Mouse (Mus musculus): ENCODE measurements around the gene Cdca4.
"Not testable (repeated sequence)": the region's sequence is repeated elsewhere in the genome, so short reads cannot be mapped to it uniquely, and the experiment has no call there.

The Cdca4 gene

DNA sequence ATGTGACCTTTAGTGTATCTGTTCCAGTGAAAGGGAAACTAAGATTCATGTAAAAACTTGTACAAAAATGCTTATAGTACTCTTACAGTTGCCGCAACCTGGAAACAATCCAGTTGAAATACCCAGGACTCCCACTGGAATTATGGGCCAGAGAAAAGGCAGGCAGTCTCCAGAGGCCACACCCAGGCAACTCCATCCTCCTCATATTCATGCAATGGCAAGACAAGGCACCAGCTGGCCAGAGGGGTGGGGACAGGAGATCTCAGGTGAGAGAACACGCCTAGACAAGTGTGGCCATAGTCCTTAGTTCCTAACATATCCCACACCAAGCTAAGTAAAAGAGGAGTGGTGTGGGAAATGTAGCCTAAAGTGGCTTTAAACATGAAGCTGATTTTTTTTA lies 6.5 kb downstream of the Cdca4 start:
- no peak for DNase-seq (ENCODE audit: low spot score)

DNA sequence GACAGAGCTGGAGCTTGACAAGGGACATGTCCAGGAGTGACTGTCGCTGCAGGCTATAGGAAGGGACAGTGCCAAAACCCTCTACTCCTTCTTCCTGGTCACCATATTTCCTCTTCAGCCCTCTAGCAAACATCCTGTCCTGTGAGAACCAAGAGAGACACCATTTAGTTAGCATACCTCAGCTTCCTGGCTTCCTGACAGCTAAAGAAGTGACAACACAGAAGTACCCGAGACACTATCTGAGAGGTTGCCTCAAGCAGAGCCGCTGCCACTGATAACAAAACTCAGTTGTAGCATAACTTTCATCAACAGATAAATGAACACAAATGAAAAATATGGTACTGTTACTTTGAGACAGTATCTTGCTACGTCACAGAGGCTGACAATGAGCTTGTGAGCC lies 7.2 kb downstream of the Cdca4 start:
- no peak for DNase-seq (ENCODE audit: low spot score)

DNA sequence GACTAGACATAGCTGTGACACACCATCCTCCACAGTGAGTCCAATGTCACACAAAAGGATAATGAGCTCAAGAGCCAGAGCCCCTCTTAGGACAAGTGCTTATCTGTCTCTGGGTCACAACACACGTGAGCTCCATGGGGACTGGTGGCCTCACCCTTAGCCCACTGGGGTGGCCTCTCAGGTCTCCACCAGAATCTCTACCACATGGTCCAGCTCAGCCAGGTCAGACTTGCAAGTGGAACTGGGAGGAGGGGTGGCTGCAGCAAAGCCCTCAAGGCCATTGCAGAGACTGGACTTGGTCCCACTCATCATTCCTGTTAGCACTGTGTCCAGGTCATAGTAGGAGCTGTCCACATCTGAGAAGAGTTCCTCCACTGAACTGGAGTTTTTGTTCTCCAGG lies 8.0 kb downstream of the Cdca4 start:
- DNase-seq (ENCODE audit: low spot score): no peak

DNA sequence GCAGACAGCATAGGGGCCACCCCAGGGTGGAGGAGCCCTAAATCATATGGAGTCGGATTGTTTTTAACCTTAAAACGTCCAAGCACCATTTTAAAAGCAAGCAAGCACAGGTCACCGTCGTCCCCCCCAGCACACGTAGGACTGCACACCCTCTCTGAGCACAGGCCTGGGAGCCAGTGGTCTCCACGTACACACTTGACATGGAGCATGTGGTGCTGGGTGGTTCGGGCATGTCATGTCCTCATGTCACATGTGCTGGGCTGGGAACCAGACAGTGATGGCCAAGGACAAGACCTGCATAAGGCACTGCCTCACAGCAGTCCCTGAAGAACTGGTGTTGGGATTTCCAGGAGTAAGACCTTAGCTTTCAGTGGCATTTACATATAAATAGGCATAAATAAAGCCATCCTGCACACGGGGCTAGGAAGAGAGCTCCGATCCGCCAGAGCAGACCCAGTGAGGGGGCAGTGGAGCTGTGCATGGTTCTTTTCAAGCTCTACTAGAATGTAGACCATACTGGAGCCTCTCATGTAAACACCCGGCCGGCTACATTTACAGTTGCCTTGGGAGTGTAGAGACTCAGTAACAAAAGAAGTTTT lies 8.7 kb downstream of the Cdca4 start:
- DNase-seq (ENCODE audit: low spot score): no peak

DNA sequence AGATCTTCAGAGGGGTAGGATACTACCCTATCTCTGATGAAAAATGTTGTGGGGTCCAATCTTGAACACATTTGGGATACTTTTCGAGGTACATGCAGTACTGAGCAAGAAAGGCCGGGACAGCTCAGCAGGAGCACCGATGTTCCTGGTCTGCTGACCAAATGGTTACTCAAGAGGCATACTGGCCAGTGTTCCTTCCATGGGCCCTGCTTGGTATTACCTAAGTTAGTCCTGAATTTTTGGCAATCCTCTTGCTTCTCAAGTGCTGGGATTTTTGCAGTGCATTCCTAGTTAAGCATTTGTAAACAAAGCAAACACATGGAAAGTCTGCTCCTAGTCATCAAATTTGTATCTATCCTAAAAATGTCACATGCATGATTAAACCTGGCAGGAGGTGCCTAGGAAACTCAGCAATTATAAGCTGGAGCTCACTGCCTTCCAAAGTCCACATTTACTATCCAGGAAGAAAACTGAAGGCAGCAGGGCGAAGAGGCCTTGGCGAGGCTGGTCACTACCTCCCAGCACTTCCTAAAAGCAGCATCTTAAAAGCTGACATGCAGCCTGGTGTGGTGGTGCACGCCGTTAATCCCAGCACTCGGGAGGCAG lies 10.1 kb downstream of the Cdca4 start:
- DNase-seq (ENCODE audit: low spot score): no peak

DNA sequence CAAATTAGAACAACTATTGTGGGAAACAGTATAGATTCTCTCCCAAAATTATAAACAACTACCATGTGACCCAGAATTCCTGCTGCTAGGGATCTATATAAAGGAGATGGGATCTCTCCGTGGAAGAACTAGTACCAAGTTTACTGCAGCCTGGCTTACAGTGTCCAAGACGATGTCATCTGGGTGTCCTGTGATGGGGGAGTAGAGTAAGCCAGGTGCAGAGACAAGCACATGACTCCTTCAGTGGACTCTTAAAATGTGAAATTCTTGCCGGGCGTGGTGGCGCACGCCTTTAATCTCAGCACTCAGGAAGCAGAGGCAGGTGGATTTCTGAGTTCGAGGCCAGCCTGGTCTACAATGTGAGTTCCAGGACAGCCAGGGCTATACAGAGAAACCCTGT lies 12.4 kb downstream of the Cdca4 start:
- DNase-seq (ENCODE audit: low spot score): not testable (repeated sequence)

DNA sequence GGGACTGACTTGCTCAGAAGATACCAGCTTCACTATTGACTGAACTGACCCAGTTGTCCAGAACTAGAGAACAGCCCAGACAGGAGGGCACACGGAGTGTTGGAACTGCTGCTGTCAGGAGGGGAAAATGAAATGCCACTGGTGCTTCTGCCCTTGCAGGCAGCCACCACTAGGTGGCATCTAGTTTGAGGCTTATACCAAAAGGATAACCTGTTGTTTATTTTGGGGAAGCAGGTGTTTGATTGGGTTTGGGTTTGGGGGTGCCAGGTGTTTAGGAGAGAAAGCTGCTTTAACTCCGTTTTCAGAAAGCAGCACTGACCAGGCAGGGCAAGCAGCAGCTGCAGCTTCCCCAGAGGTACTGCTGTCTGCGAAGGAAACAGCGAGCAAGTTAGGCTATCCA lies 12.9 kb downstream of the Cdca4 start:
- DNase-seq (ENCODE audit: low spot score): peak; percentile 67

DNA sequence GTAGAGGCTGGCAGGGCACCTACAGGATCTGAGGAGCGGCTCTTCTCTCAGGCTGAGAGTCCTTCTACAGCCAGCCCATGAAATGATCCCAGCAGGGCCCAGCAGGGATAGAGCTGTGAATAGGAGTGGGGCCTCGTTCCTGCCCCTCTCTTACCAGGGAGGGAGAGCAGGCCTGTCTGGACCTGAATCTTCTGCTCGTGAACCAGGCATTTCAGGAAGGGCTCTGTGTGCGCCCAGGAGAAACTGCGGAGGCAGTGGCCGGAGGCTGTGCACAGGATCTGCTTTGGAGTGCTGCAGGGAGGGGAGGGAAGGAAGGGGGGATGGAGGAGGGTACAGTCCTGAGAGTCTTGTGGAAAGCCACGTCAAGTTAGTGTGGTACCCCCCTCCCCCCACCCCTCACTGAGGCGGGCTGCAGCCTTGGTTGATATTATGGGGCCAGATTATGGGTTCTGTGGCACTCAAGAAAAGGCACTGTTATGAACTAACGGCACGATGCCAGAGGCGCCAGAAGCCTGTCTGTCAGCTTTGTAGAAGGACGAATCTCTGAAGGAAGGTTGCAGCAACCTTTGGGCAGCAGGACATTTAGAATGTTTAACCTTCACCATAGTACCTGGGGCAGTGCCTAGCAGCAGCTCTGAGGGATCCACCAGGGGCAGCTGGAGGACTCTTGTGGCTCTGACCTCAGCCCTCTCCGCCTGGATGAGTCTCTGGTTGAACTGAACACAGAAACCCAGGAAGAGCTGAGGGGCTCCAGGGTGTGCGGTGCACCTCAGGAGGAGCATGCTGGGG lies 14.3 kb downstream of the Cdca4 start:
- DNase-seq (ENCODE audit: low spot score): no peak

DNA sequence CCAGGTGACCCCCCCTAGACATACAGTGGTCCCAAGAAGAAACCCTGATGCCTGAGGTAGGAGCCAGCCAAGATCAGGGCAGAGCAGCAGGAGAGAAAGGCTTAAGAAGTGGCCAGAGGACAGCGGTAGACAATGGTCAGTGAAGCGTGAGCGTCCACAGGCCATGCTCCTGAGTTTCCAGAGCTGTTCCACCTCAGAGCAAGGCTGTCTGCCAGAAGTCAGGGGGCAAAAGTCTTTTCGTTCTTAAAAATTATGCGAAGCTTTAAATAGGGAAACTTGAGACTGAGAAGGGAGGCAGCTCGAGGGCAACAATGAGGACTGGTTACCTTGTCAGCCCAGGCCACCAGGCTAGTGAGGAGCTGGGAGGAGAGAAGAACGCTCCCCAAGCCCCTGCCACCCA lies 15.9 kb downstream of the Cdca4 start:
- DNase-seq (ENCODE audit: low spot score): no peak

DNA sequence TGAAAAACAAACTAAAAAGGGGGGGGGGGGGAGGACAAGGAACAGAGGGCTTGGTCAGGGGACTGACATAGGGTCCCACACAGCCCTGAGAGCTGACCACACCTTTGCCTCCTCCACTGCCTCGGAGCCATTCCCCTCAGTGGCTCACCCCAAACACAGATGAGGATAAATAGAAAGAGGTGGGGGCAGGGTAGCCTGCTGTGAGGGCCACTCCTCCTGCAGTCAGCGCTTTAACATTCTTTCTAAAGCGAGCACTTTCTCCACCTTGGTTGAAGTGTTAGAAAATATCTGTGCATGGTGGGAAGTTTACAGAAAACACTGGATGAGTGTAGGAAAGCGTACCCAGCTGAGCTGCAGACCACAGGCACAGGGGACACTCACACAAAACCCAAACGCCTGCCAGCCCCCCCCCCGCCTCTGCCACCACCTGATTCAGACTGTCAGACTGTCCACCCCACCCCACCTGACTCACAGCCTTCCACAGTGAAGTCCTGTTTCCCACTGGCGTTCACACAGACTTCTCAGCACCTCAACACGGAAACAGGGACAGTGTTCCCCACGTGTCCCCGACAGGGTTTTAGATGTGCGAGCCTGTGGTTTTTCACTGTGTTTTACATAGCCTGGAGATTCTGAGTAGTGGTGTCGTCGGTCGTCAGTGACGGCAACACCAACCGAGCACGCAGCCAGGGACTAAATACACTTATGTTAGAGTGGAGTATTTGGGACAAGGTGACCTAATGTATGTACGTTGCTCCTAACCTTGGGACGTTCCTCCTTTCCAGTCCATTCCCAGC lies 18.9 kb downstream of the Cdca4 start:
- DNase-seq (ENCODE audit: low spot score): no peak

DNA sequence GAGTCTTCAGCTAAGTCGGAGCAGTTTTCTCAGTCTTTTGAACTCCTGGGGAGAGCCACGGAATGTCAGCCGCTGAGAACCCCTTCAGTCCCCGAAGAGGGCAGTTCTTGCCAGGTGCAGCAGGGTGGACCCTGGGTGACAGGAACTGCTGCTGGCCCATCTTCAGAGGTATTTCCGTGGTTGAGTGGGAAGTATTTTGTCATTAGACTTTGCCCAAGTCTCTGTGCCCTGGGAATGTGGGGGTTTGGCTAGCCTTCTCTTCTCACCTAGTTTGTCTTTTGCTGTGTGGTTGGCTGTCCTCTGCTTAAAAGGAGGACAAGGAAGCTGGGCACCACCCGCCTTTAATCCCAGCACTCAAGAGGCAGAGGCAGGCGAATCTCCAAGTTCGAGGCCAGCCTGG lies 19.6 kb downstream of the Cdca4 start:
- DNase-seq (ENCODE audit: low spot score): no peak

DNA sequence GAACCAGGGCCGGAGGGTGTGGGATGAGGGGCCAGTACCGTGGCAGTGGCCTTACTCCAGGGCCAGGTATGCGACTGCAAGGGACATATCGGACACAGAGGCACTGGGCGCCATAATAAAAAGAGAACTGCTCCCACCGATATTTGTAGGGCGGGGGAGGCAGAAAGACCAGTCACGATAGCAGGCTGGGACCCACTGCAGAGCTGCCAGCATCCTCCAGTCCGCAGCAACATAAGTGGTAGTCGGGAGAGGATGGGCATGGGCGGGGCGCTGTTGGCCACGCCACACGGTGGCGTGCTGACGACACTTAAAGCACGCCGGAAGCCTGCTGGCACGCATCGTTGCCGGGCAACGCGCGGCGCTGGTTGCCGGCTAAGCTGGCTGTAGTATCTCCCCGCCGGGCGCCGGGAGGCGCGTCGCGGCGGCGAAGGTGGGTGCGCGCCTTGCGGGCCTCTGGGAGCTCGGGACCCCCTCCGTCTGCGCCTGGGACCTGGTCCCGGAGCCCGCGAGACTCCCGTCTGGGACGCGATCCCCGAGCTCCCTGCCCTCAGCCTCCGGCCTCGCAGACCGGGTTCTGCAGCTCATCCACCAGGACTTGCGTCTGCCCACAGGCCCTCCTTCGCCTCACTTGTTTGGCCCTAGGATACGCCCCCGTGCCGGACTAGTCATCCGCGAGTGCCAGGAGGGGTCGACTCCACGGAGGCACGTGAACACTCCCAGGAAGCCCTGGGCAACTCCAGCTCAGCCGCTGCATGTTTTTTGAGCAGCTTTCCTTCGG lies 20.4 kb downstream of the Cdca4 start, which contains the start of gene Clba1:
Clba1 (plus strand) TSS at position 351 of the 778 bp plus-strand sequence.
- peak; percentile 91 for DNase-seq (ENCODE audit: low spot score)

DNA sequence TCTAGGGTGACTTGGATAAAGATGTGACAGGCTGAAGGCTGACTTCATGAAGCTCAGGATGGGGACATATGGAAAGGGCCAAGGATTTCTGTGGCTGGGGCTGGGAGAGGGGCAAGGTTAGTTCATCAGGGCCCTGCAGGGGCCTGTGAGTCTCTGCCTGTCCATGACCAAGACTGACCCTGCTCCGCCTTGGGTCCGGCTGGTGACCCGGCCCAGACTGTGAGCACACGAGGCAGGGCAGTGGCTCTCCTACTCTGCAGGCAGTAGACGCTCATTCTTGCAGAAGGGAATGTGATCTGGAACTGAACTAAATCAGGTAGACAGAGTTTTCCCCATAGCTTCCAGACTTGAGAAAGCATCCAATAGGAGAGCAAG lies 21.0 kb downstream of the Cdca4 start:
- DNase-seq (ENCODE audit: low spot score): no peak

DNA sequence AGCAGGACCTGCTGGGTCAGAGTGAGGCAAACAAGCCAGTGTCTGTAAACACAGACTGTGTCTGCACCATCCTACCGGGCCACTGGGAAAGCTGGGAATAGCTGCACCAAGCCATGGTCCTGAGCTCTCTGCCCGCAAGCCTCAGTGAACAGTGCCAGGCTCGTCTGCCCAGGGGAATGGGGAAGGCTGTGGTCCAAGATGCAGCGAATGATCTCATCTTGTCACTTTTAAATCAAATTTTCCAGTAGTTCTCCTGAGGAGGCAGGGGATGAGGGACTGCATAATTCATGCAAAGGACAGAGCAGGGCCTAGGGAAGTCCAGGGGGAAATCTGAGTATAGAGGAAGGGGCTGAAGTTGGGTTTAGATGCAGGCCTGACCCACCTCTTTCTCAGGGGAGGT lies 21.4 kb downstream of the Cdca4 start:
- DNase-seq (ENCODE audit: low spot score): no peak

DNA sequence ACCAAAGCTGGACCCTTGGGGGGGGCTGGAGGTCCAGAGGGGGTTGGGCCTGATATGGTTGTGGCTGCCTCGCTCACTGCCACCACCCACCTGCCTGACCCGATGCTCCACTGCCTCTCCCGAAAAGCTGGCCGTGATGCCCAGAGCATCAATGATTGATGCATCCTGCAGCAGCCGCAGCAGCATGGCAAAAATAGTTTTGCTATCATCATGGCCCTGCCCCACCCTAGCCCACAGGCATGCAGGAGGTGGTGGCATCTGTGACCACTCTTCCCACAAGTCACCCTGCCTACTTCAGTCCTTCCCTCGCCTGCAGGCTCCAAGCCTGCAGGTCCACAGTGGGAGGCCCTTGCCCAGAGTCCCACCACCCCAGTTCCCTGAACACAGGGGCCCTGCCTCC lies 23.2 kb downstream of the Cdca4 start:
- no peak for DNase-seq (ENCODE audit: low spot score)

DNA sequence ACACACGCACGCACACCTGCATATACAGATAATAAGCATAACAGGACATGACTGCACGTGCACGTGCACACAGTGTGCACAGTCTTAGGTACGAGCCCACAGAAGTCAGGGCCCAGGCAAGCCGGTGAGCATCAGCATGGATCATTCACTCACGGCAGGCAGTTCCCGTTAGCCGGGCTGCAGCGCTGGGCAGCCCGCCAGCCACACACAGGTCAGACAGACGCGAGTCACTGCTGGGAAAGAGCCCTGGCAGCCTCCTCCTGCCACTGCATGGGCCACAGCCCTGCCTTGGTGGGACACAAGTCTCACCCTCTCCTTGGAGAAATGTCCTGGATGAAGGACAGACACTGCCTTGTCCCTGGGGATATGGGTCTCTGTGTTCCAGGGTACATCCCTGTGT lies 25.2 kb downstream of the Cdca4 start:
- no peak for DNase-seq (ENCODE audit: low spot score)

DNA sequence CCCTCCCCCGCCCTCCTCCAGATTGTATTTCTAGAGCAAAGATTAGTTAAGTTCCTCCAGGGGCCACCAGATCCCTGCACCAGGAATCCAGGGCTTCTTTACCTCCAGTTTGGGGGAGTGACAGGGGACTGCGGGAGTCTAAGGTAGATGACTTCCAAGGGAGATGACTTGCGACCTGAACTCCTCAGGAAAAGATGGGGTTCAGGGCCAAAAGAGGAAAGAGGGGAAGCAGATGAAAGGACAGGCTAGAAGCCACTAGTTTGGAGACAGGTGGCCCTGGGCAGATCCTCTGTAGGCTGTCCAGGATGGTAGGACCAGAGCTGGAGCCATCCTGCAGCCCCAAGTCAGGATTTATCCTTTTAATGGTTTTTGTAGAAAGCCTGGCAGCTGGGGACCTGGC lies 26.3 kb downstream of the Cdca4 start:
- DNase-seq (ENCODE audit: low spot score): no peak

DNA sequence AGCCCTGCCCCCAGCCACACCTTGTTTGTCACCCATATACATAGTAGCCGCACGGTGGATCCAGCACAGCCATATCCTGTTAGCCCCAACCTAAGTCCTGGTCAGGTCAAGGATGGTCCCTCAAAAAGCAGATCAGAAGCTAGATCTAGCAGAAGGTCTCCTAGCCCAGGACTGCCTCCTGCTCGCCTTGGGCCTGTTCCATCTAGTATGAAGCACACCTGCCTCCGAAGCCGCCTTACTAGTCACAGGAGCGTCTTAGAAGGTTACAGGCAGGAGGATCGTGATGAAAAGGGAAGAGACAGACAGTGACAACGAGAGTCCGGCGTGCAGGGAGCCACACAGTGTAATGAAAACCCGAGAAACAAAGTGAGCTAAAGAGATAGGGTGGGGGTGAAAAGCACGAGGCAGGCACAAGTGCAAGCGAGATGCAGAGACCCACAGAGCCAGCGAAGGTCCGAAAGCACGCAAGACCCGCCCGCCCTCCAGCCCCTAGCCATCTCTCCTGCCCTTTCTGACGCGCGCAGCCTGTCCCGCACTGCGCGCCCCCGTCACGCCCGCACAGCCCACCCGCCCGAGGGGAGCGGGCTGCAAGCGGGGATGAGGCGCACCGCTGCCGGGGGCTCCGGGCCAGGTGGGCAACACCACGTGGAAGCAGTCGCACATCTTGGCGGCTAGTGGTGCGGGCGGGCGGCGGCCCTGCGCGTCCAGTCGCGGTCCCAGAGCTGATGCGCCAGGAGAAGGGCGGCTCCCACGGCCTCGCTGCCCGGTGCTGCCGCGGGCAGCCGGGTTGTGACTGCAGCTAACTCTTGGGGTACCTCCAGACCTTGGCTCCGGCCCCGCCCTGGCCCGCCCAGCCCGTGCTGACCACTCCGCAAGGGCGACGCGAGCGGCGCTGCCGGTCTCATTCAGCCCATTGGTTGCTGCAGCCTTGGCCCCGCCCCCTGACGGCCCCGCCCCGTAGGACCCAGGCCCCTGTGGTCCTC lies 27.1 kb downstream of the Cdca4 start, which contains the start of gene Ahnak2:
Ahnak2 (minus strand) TSS at position 794 of the 983 bp plus-strand sequence.
- DNase-seq (ENCODE audit: low spot score): no peak

DNA sequence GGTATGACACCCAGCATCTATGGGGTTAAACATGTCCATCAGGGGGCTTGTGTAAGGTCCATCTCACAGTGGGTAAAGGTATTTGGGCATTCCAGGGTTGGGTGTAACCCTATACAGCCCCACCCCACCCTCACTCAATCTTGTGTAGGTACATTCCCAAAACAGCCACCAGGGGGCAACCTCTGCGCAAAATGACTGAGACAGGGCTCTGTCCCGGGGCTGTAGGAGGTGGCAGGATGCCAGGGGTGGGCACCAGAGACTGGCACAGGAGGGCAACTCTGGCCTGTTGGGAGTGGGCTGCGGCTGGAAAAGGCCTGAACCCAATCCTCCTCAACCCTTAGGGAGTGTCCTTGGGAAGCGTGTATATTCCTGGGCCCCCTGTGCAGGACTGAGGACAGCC lies 28.7 kb downstream of the Cdca4 start:
- DNase-seq (ENCODE audit: low spot score): peak; percentile 78

DNA sequence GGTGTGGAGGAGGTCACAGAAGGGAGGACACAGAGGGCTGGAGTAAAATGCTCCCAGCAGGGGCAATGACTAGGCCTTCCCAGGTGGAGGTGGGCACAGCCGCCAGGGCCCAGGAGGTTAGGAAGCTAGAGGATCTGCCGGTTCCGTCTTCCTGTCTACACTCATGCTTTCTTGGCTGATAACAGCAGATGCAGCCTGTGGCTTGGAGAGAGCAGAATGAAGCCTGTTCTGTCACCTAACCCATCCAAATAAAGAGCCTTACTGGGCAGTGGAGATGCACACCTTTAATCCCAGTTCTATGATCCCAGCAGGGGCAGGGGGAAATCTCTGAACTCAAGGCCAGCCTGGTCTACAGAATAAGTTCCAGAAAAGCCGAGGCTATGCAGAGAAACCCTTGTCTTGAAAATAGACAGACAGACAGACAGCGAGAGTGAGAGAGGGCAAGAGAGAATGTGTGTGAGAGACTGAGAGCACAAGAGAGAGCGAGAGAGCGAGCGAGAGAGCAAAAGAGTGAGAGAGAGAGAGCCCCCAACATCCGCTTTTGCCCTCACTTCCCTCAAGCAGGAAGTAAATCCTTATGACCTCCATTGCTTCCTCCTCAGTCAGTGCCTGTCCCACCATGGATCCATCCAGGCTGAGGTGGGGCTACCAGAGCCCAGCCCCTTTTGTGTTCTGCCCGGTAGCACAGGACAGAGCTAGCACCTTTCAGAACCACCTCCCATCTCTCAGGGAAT lies 29.8 kb downstream of the Cdca4 start:
- no peak for DNase-seq (ENCODE audit: low spot score)
